Mouse (Mus musculus) CH12.LX (cell line): ENCODE results near the gene Ap4b1.

ENCODE experiments used
- CTCF ChIP-seq, 2 experiments: IDR thresholded peaks in 1 of 2; conservative IDR thresholded peaks in 1 of 2; 2 replicates each; pipeline ENCODE4 v1.5.1; 2011 to 2012; ENCODE audit warnings: low read depth in 2 of 2, low read length in 2 of 2, improper control_type of control experiment in 1 of 2, inconsistent platforms in 1 of 2, mild to moderate bottlenecking in 1 of 2, moderate library complexity in 1 of 2
- IRF4 ChIP-seq: IDR thresholded peaks from 2 replicates; pipeline ENCODE4 v1.6.1; 2014; ENCODE audit warnings: low read depth, mild to moderate bottlenecking, inconsistent platforms, low read length, improper control_type of control experiment

DNA sequence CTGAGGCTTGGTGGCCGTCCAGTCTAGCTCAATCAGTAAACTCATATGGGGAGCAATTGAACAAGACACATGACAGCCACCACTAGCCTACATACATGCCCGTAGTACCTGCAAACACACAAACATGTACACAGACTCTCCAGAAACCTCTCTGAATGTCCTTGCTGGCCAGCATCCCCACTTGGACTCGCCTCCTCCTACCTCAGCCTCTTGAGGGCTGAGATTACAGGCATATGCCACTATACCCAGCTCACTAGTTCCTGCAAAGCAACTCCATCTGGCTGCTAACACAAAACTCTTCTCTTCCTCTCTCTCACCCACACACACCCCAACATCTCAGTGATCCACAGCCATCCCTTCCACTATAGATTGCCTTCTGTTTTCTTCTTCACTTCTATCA lies 29.0 kb upstream of the Ap4b1 start:
- no peak for TF ChIP-seq CTCF (conservative IDR thresholded peaks at IDR 0.05 in 1 of 2, IDR thresholded peaks at IDR 0.05 in 1 of 2; ENCODE audit: low read depth in 2 of 2, low read length in 2 of 2)
- no peak for TF ChIP-seq IRF4
